Mouse (Mus musculus): ENCODE data around the gene Tspan31. TPM values are rescaled to one million over a fixed set of nuclear protein-coding genes. Genes with fewer than 3 reads are reported as not detected.
"Not testable (repeated sequence)": the region's sequence is repeated elsewhere in the genome, so short reads cannot be mapped to it uniquely, and the experiment has no call there.

Gene Tspan31
- polyA plus RNA-seq, 1 experiment from 2014 or later, result 110 TPM

- H3K9ac ChIP-seq (ENCODE audit: low read depth, low read length); H3K4me3 ChIP-seq (ENCODE audit: low read depth, low read length); H3K9me3 ChIP-seq (replicated peaks; ENCODE audit: control insufficient read depth, low read length, poor library complexity, severe bottlenecking); H3K4me2 ChIP-seq (ENCODE audit: low read length); ATAC-seq; H3K27ac ChIP-seq (ENCODE audit: low read length); H3K27me3 ChIP-seq (ENCODE audit: control insufficient read depth, insufficient read depth, low read depth, low read length): not testable (repeated sequence)
- 88% methylated on average over 4 of the region's 4 CpGs for WGBS
- Histone ChIP-seq H3K36me3 (ENCODE audit: control insufficient read depth, insufficient read depth, low read length) (peaks cover 11% of the 10 kb centered on the region), H3K4me1 (ENCODE audit: control insufficient read depth, insufficient read depth, low read length) (peaks cover 32% of the 10 kb centered on the region)
Observed at GRCm38 (mm10) chr10:127072270-127072669, 2.2 kb upstream of the Tspan31 start.

- peak overlapping the region; percentile 74 for H3K9ac ChIP-seq (ENCODE audit: low read depth, low read length)
- peak overlapping the region; percentile 89 for H3K4me2 ChIP-seq (ENCODE audit: low read length)
- ATAC-seq, result no peak
- no peaks in the 10 kb centered on the region for H3K9me3 ChIP-seq (replicated peaks; ENCODE audit: control insufficient read depth, low read length, poor library complexity, severe bottlenecking)
- no peaks in the 10 kb centered on the region for H3K27me3 ChIP-seq (ENCODE audit: control insufficient read depth, insufficient read depth, low read depth, low read length)
- peak overlapping the region; percentile 49 for H3K4me3 ChIP-seq (ENCODE audit: low read depth, low read length)
- WGBS, result 84% methylated on average over 9 of the region's 9 CpGs
- peaks cover 20% of the 10 kb centered on the region for H3K36me3 ChIP-seq (ENCODE audit: control insufficient read depth, insufficient read depth, low read length)
- H3K27ac ChIP-seq (ENCODE audit: low read length), result 0 out of 2 replicates have a peak overlapping the region, but pooled peaks have one; percentile 85
- peaks cover 27% of the 10 kb centered on the region for H3K4me1 ChIP-seq (ENCODE audit: control insufficient read depth, insufficient read depth, low read length)
Observed at GRCm38 (mm10) chr10:127071203-127071602, 1.1 kb upstream of the Tspan31 start.

GRCm38 (mm10) chr10:127069281-127070189 is 529 bp downstream of the Tspan31 start:
- H3K4me2 ChIP-seq (ENCODE audit: low read length), result peak overlapping the region; percentile 97
- ATAC-seq, result peak; percentile 84
- no peaks in the 10 kb centered on the region for H3K9me3 ChIP-seq (replicated peaks; ENCODE audit: control insufficient read depth, low read length, poor library complexity, severe bottlenecking)
- H3K4me1 ChIP-seq (ENCODE audit: control insufficient read depth, insufficient read depth, low read length), result peaks cover 32% of the 10 kb centered on the region
- WGBS, result 4% methylated on average over 30 of the region's 30 CpGs
- H3K9ac ChIP-seq (ENCODE audit: low read depth, low read length), result peak overlapping the region; percentile 75
- peak overlapping the region; percentile 90 for H3K27ac ChIP-seq (ENCODE audit: low read length)
- peaks cover 35% of the 10 kb centered on the region for H3K36me3 ChIP-seq (ENCODE audit: control insufficient read depth, insufficient read depth, low read length)
- no peaks in the 10 kb centered on the region for H3K27me3 ChIP-seq (ENCODE audit: control insufficient read depth, insufficient read depth, low read depth, low read length)
- peak overlapping the region; percentile 49 for H3K4me3 ChIP-seq (ENCODE audit: low read depth, low read length)

- no peak for ATAC-seq
- peaks cover 35% of the 10 kb centered on the region for H3K36me3 ChIP-seq (ENCODE audit: control insufficient read depth, insufficient read depth, low read length)
- H3K9me3 ChIP-seq (replicated peaks; ENCODE audit: control insufficient read depth, low read length, poor library complexity, severe bottlenecking), result no peaks in the 10 kb centered on the region
- no peaks in the 10 kb centered on the region for H3K27me3 ChIP-seq (ENCODE audit: control insufficient read depth, insufficient read depth, low read depth, low read length)
- peak overlapping the region; percentile 97 for H3K4me2 ChIP-seq (ENCODE audit: low read length)
- 0 out of 2 replicates have a peak overlapping the region, but pooled peaks have one; percentile 75 for H3K9ac ChIP-seq (ENCODE audit: low read depth, low read length)
- H3K4me3 ChIP-seq (ENCODE audit: low read depth, low read length), result peak overlapping the region; percentile 49; the same call in 1 of the 2 replicates
- 80% methylated on average over 9 of the region's 9 CpGs for WGBS
- peak overlapping the region; percentile 24; the same call in 1 of the 2 replicates for H3K27ac ChIP-seq (ENCODE audit: low read length)
- peaks cover 32% of the 10 kb centered on the region for H3K4me1 ChIP-seq (ENCODE audit: control insufficient read depth, insufficient read depth, low read length)
Observed at GRCm38 (mm10) chr10:127068360-127069038, 1.6 kb downstream of the Tspan31 start.

GRCm38 (mm10) chr10:127066519-127067018 is 3.5 kb downstream of the Tspan31 start:
- peaks cover 39% of the 10 kb centered on the region for H3K4me1 ChIP-seq (ENCODE audit: control insufficient read depth, insufficient read depth, low read length)
- H3K27me3 ChIP-seq (ENCODE audit: control insufficient read depth, insufficient read depth, low read depth, low read length), result no peaks in the 10 kb centered on the region
- ATAC-seq, result no peak
- H3K9ac ChIP-seq (ENCODE audit: low read depth, low read length), result no peak overlapping the region
- peaks cover 35% of the 10 kb centered on the region for H3K36me3 ChIP-seq (ENCODE audit: control insufficient read depth, insufficient read depth, low read length)
- H3K27ac ChIP-seq (ENCODE audit: low read length), result no peak overlapping the region
- no peaks in the 10 kb centered on the region for H3K9me3 ChIP-seq (replicated peaks; ENCODE audit: control insufficient read depth, low read length, poor library complexity, severe bottlenecking)
- H3K4me2 ChIP-seq (ENCODE audit: low read length), result no peak overlapping the region
- no peak overlapping the region for H3K4me3 ChIP-seq (ENCODE audit: low read depth, low read length)
- 87% methylated on average over 14 of the region's 14 CpGs for WGBS

- H3K4me1 ChIP-seq (ENCODE audit: control insufficient read depth, insufficient read depth, low read length), result peaks cover 36% of the 10 kb centered on the region
- WGBS, result 93% methylated on average over 9 of the region's 9 CpGs
- no peak for ATAC-seq
- no peak overlapping the region for H3K9ac ChIP-seq (ENCODE audit: low read depth, low read length)
- no peak overlapping the region for H3K27ac ChIP-seq (ENCODE audit: low read length)
- H3K27me3 ChIP-seq (ENCODE audit: control insufficient read depth, insufficient read depth, low read depth, low read length), result no peaks in the 10 kb centered on the region
- H3K9me3 ChIP-seq (replicated peaks; ENCODE audit: control insufficient read depth, low read length, poor library complexity, severe bottlenecking), result no peaks in the 10 kb centered on the region
- no peak overlapping the region for H3K4me3 ChIP-seq (ENCODE audit: low read depth, low read length)
- no peak overlapping the region for H3K4me2 ChIP-seq (ENCODE audit: low read length)
- H3K36me3 ChIP-seq (ENCODE audit: control insufficient read depth, insufficient read depth, low read length), result peaks cover 35% of the 10 kb centered on the region
Observed at GRCm38 (mm10) chr10:127065981-127066380, 4.1 kb downstream of the Tspan31 start.

- 12% methylated on average over 37 of the region's 37 CpGs for WGBS
- H3K4me2 ChIP-seq (ENCODE audit: low read length), result peak overlapping the region; percentile 65
- H3K27me3 ChIP-seq (ENCODE audit: control insufficient read depth, insufficient read depth, low read depth, low read length), result no peaks in the 10 kb centered on the region
- H3K4me1 ChIP-seq (ENCODE audit: control insufficient read depth, insufficient read depth, low read length), result peaks cover 31% of the 10 kb centered on the region
- peak overlapping the region; percentile 84 for H3K9ac ChIP-seq (ENCODE audit: low read depth, low read length)
- no peaks in the 10 kb centered on the region for H3K9me3 ChIP-seq (replicated peaks; ENCODE audit: control insufficient read depth, low read length, poor library complexity, severe bottlenecking)
- peak overlapping the region; percentile 75 for H3K4me3 ChIP-seq (ENCODE audit: low read depth, low read length)
- H3K36me3 ChIP-seq (ENCODE audit: control insufficient read depth, insufficient read depth, low read length), result peaks cover 35% of the 10 kb centered on the region
- peak overlapping the region; percentile 95 for H3K27ac ChIP-seq (ENCODE audit: low read length)
- ATAC-seq, result peak; percentile 4; the same call in 1 of the 2 replicates
Observed at GRCm38 (mm10) chr10:127063913-127064870, 5.9 kb downstream of the Tspan31 start.

- under 1% methylated on average over 44 of the region's 46 CpGs for WGBS
- peak within 1 kb of the TSS; percentile 65 for H3K4me2 ChIP-seq (ENCODE audit: low read length)
- H3K4me1 ChIP-seq (ENCODE audit: control insufficient read depth, insufficient read depth, low read length), result peaks cover 27% of the 10 kb centered on the region
- peak within 1 kb of the TSS; percentile 84 for H3K9ac ChIP-seq (ENCODE audit: low read depth, low read length)
- H3K36me3 ChIP-seq (ENCODE audit: control insufficient read depth, insufficient read depth, low read length), result peaks cover 34% of the 10 kb centered on the region
- peak within 1 kb of the TSS; percentile 75 for H3K4me3 ChIP-seq (ENCODE audit: low read depth, low read length)
- H3K9me3 ChIP-seq (replicated peaks; ENCODE audit: control insufficient read depth, low read length, poor library complexity, severe bottlenecking), result no peaks in the 10 kb centered on the region
- peak; percentile 86 for ATAC-seq
- no peaks in the 10 kb centered on the region for H3K27me3 ChIP-seq (ENCODE audit: control insufficient read depth, insufficient read depth, low read depth, low read length)
- H3K27ac ChIP-seq (ENCODE audit: low read length), result peak within 1 kb of the TSS; percentile 95
Observed at GRCm38 (mm10) chr10:127063239-127063872, 6.7 kb downstream of the Tspan31 start, which contains the start of gene Cdk4. Gene Cdk4 (plus strand): TSS chr10:127063534.
